Mouse (Mus musculus) liver, embryonic 14.5 days (tissue): ENCODE measurements around the gene Mtnr1a. TPM values are rescaled to one million over a fixed set of nuclear protein-coding genes. Genes with fewer than 3 reads are reported as not detected.

ENCODE experiments used
- ATAC-seq: fragments of 200-750 bp; cut with Nextera tagmentation; 2 replicates; pipeline ENCODE4 v1.8.0; 2017; ENCODE audit warnings: moderate number of reproducible peaks, mild to moderate bottlenecking, moderate library complexity; ENCODE audit not compliant: insufficient read depth
- DNase-seq, 3 experiments: peaks; one replicate each; pipeline ENCODE4 v3.0.0-alpha.2; 2012 to 2013; ENCODE audit warnings: low read depth in 3 of 3, low spot score in 3 of 3
- H3K27ac ChIP-seq: fragments of 300-500 bp; sonication (generic); 2 replicates; pipeline ENCODE4 v1.5.1; 2014; ENCODE audit warnings: moderate library complexity, mild to moderate bottlenecking, control low read depth, inconsistent platforms
- H3K27me3 ChIP-seq: fragments of 300-500 bp; sonication (generic); 2 replicates; pipeline ENCODE4 v1.6.1; 2014; ENCODE audit warnings: mild to moderate bottlenecking, low read length, moderate library complexity; ENCODE audit not compliant: control insufficient read depth, insufficient read depth
- H3K36me3 ChIP-seq: fragments of 300-500 bp; sonication (generic); replicated peaks from 2 replicates; pipeline ENCODE4 v1.6.1; 2014; ENCODE audit warnings: low read depth; ENCODE audit not compliant: control insufficient read depth, insufficient read depth
- H3K4me1 ChIP-seq, 2 experiments: fragments of 200-500 bp in 1 of 2; fragments of 300-500 bp in 1 of 2; sonication (generic) in 1 of 2; replicated peaks; 2 replicates each; pipeline ENCODE4 v1.6.1; 2012 to 2014; ENCODE audit warnings: antibody characterized with exemption in 1 of 2, inconsistent platforms in 1 of 2, low read length in 1 of 2; ENCODE audit not compliant: control insufficient read depth in 2 of 2, insufficient read depth in 2 of 2
- H3K4me2 ChIP-seq: fragments of 300-500 bp; sonication (generic); 2 replicates; pipeline ENCODE4 v1.6.1; 2014; ENCODE audit warnings: low read depth, mild to moderate bottlenecking, control low read depth, moderate library complexity
- H3K4me3 ChIP-seq, 2 experiments: fragments of 200-500 bp in 1 of 2; fragments of 300-500 bp in 1 of 2; sonication (generic) in 1 of 2; 2 replicates each; pipeline ENCODE4 v1.5.1; 2012 to 2014; ENCODE audit warnings: low read depth in 2 of 2, low read length in 2 of 2, mild to moderate bottlenecking in 2 of 2, control low read depth in 1 of 2, inconsistent platforms in 1 of 2, moderate library complexity in 1 of 2; ENCODE audit not compliant: insufficient read depth in 1 of 2
- H3K9ac ChIP-seq: fragments of 300-500 bp; sonication (generic); replicated peaks from 2 replicates; pipeline ENCODE4 v1.6.1; 2014; ENCODE audit warnings: mild to moderate bottlenecking, control low read depth, moderate library complexity
- H3K9me3 ChIP-seq: fragments of 300-500 bp; sonication (generic); 2 replicates; pipeline ENCODE4 v1.6.1; 2016; ENCODE audit warnings: low read length, mixed read lengths; ENCODE audit not compliant: control insufficient read depth
- CTCF ChIP-seq: IDR thresholded peaks from 2 replicates; pipeline ENCODE4 v1.5.1; 2016; ENCODE audit warnings: antibody characterized with exemption, low read depth, control low read depth
- EP300 ChIP-seq: IDR thresholded peaks from 2 replicates; pipeline ENCODE4 v1.6.1; 2016; ENCODE audit warnings: antibody characterized with exemption, low read depth
- WGBS: fragments of 180-500 bp; shearing (Covaris S2); extraction: QIAGEN DNeasy Blood & Tissue Kit; methylation state at CpG from one replicate; pipeline ENCODE4 v1.1.7; 2014; ENCODE audit not compliant: insufficient replicate concordance; 5-methylcytosine and 5-hydroxymethylcytosine counted together
- polyA plus RNA-seq, 2 experiments: library from polyadenylated mRNA; depleted of rRNA in 1 of 2; stranded (reverse) in 1 of 2; unstranded in 1 of 2; fragments of >200 nt; fragmentation: Nextera tagmentation in 1 of 2; extraction: Ambion mirVana in 1 of 2; gene quantifications; 2 replicates each; pipeline versions ENCODE4 v1.2.1 to v1.2.3; 2012 to 2014

Mtnr1a gene
- polyA plus RNA-seq, 2 experiments: 0.02 TPM; not detected in 1

DNA sequence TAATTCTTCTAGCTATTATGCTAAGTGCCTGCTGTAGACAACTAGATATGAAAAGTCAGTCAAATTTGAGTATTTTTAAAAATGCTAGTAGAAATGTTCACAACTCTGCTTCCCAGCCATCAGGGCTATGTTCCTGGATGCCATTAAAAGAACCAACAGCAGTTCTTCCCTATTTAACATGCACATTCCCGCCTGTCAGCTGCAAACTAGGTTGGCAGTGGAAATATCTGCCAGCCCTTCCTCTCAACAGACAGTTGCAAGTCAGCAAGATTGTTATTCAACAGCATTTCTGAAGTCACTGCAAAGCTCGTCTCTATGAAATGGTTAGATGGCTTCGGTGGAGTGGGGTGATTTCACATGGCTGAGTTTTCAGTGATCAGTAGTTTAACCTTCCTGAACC is 48.7 kb downstream of the Mtnr1a start:
- H3K27ac ChIP-seq: no peak overlapping the region
- no peak for ATAC-seq
- H3K4me1 ChIP-seq: no peaks in the 10 kb centered on the region
- no peak for DNase-seq
- H3K9ac ChIP-seq: no peak overlapping the region
- H3K4me2 ChIP-seq: no peak overlapping the region
- TF ChIP-seq EP300 (no peak), CTCF (no peak)
- H3K36me3 ChIP-seq: no peaks in the 10 kb centered on the region
- H3K4me3 ChIP-seq: no peak overlapping the region
- no peaks in the 10 kb centered on the region for H3K27me3 ChIP-seq
- no peaks in the 10 kb centered on the region for H3K9me3 ChIP-seq
- WGBS: 51% methylated on average over 3 of the region's 3 CpGs

DNA sequence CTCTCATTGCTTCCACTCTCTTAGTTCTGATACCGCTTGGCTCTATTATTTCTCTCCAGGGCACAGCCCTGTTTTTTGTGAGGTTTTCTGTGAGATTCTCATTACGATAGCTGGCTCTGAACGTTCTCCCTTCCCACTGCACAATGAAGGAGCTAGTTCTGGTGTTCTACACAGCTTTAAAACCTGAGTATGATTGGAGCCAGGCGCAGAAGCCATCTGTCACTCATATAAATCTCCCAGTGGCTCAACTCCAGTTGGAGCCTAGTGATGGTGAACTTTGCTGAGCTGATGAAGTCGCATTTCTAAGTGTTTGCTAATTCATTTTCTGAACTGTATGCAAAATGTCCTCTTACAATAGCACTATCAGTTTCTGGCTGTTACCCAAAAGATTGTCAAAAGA is 56.7 kb downstream of the Mtnr1a start:
- 56% methylated on average over 5 of the region's 5 CpGs for WGBS
- H3K4me1 ChIP-seq: no peaks in the 10 kb centered on the region
- H3K9me3 ChIP-seq: no peaks in the 10 kb centered on the region
- no peak overlapping the region for H3K4me2 ChIP-seq
- DNase-seq (no peak), ATAC-seq (no peak)
- H3K9ac ChIP-seq: no peak overlapping the region
- TF ChIP-seq EP300 (no peak), CTCF (no peak)
- no peaks in the 10 kb centered on the region for H3K36me3 ChIP-seq
- no peaks in the 10 kb centered on the region for H3K27me3 ChIP-seq
- H3K27ac ChIP-seq: no peak overlapping the region
- H3K4me3 ChIP-seq: no peak overlapping the region

Other genes starting within 250 kb of the Mtnr1a start
- 1.3 TPM in 2 replicates for gene Fat1, start 133.7 kb upstream of the Mtnr1a start, polyA plus RNA-seq (2012; rRNA removed)
- gene Fat1, start 133.7 kb upstream of the Mtnr1a start, polyA plus RNA-seq (2014; fragmentation: Nextera tagmentation; extraction: Ambion mirVana): 0.98 and 1.0 TPM in 2 replicates
- 8.4 and 10.1 TPM in 2 replicates for gene F11, start 192.9 kb downstream of the Mtnr1a start, polyA plus RNA-seq (2012; rRNA removed)
- 10.8 and 11.2 TPM in 2 replicates for gene F11, start 192.9 kb downstream of the Mtnr1a start, polyA plus RNA-seq (2014; fragmentation: Nextera tagmentation; extraction: Ambion mirVana)
- 3.1 and 4.3 TPM in 2 replicates for gene Klkb1, start 225.7 kb downstream of the Mtnr1a start, polyA plus RNA-seq (2012; rRNA removed)
- 6.0 and 6.3 TPM in 2 replicates for gene Klkb1, start 225.7 kb downstream of the Mtnr1a start, polyA plus RNA-seq (2014; fragmentation: Nextera tagmentation; extraction: Ambion mirVana)
- 0.20 TPM in 1 of 2 replicates, not detected in the other for gene Gm45753, start 239.3 kb downstream of the Mtnr1a start, polyA plus RNA-seq (2012; rRNA removed)
- gene Gm45753, start 239.3 kb downstream of the Mtnr1a start, polyA plus RNA-seq (2014; fragmentation: Nextera tagmentation; extraction: Ambion mirVana): 7.0 and 9.7 TPM in 2 replicates